Mouse (Mus musculus): ENCODE results near the gene Ubtf. TPM values are rescaled to one million over a fixed set of nuclear protein-coding genes. Genes with fewer than 3 reads are reported as not detected.

Ubtf gene
- polyA plus RNA-seq, 1 experiment from 2014 or later: 70.5 TPM

GRCm38 (mm10) chr11:102308979-102309378 lies 10.6 kb downstream of the Ubtf start:
- Histone ChIP-seq H3K36me3 (ENCODE audit: control insufficient read depth, insufficient read depth, low read length) (peaks cover 25% of the 10 kb centered on the region), H3K4me3 (replicated peaks; ENCODE audit: low read length) (peak overlapping the region; percentile 41), H3K9ac (ENCODE audit: low read length) (peak overlapping the region; percentile 52)

GRCm38 (mm10) chr11:102308104-102308503 lies 11.4 kb downstream of the Ubtf start:
- H3K9me3 ChIP-seq (replicated peaks; ENCODE audit: control insufficient read depth, low read length): no peaks in the 10 kb centered on the region
- WGBS: 78% methylated on average over 9 of the region's 9 CpGs
- no peak overlapping the region for H3K4me3 ChIP-seq (replicated peaks; ENCODE audit: low read length)

More at GRCm38 (mm10) chr11:102308979-102309378, 10.6 kb downstream of the Ubtf start:
- ATAC-seq (ENCODE audit: insufficient read depth, low FRiP score): peak; percentile 97
- Histone ChIP-seq H3K4me2 (ENCODE audit: low read depth, low read length) (peak overlapping the region; percentile 59), H3K4me1 (ENCODE audit: control insufficient read depth, insufficient read depth, low read length) (peaks cover 22% of the 10 kb centered on the region), H3K9me3 (replicated peaks; ENCODE audit: control insufficient read depth, low read length) (no peaks in the 10 kb centered on the region), H3K27ac (ENCODE audit: low read length) (peak overlapping the region; percentile 48), H3K27me3 (ENCODE audit: control insufficient read depth, insufficient read depth, low read length) (no peaks in the 10 kb centered on the region)
- WGBS: under 1% methylated on average over 27 of the region's 27 CpGs

GRCm38 (mm10) chr11:102305359-102305758 lies 14.2 kb downstream of the Ubtf start:
- Histone ChIP-seq H3K4me2 (ENCODE audit: low read depth, low read length) (no peak overlapping the region), H3K27me3 (ENCODE audit: control insufficient read depth, insufficient read depth, low read length) (no peaks in the 10 kb centered on the region), H3K4me3 (replicated peaks; ENCODE audit: low read length) (no peak overlapping the region), H3K4me1 (ENCODE audit: control insufficient read depth, insufficient read depth, low read length) (peaks cover 18% of the 10 kb centered on the region), H3K27ac (ENCODE audit: low read length) (no peak overlapping the region), H3K9me3 (replicated peaks; ENCODE audit: control insufficient read depth, low read length) (no peaks in the 10 kb centered on the region), H3K36me3 (ENCODE audit: control insufficient read depth, insufficient read depth, low read length) (peaks cover 18% of the 10 kb centered on the region), H3K9ac (ENCODE audit: low read length) (no peak overlapping the region)
- 57% methylated on average over 3 of the region's 3 CpGs for WGBS
- no peak for ATAC-seq (ENCODE audit: insufficient read depth, low FRiP score)

More at GRCm38 (mm10) chr11:102308104-102308503, 11.4 kb downstream of the Ubtf start:
- Histone ChIP-seq H3K4me1 (ENCODE audit: control insufficient read depth, insufficient read depth, low read length) (peaks cover 22% of the 10 kb centered on the region), H3K4me2 (ENCODE audit: low read depth, low read length) (no peak overlapping the region), H3K36me3 (ENCODE audit: control insufficient read depth, insufficient read depth, low read length) (peaks cover 18% of the 10 kb centered on the region), H3K27ac (ENCODE audit: low read length) (no peak overlapping the region), H3K9ac (ENCODE audit: low read length) (no peak overlapping the region), H3K27me3 (ENCODE audit: control insufficient read depth, insufficient read depth, low read length) (no peaks in the 10 kb centered on the region)
- ATAC-seq (ENCODE audit: insufficient read depth, low FRiP score): no peak

- peaks cover 6% of the 10 kb centered on the region for H3K4me1 ChIP-seq (ENCODE audit: control insufficient read depth, insufficient read depth, low read length)
- H3K9me3 ChIP-seq (replicated peaks; ENCODE audit: control insufficient read depth, low read length): no peaks in the 10 kb centered on the region; the same call in 1 of the 2 replicates
- ATAC-seq (ENCODE audit: insufficient read depth, low FRiP score): no peak
- H3K36me3 ChIP-seq (ENCODE audit: control insufficient read depth, insufficient read depth, low read length): peaks cover 18% of the 10 kb centered on the region
- no peak overlapping the region for H3K27ac ChIP-seq (ENCODE audit: low read length)
- 0 out of 2 replicates have a peak overlapping the region, but pooled peaks have one; percentile 5 for H3K9ac ChIP-seq (ENCODE audit: low read length)
- H3K4me2 ChIP-seq (ENCODE audit: low read depth, low read length): no peak overlapping the region
- no peaks in the 10 kb centered on the region for H3K27me3 ChIP-seq (ENCODE audit: control insufficient read depth, insufficient read depth, low read length)
- 31% methylated on average over 2 of the region's 2 CpGs for WGBS
- no peak overlapping the region for H3K4me3 ChIP-seq (replicated peaks; ENCODE audit: low read length)
These were observed 15.4 kb downstream of the Ubtf start for GRCm38 (mm10) chr11:102304141-102304540.

GRCm38 (mm10) chr11:102299839-102300238 lies 19.7 kb downstream of the Ubtf start:
- Histone ChIP-seq H3K9me3 (replicated peaks; ENCODE audit: control insufficient read depth, low read length) (no peaks in the 10 kb centered on the region; the same call in 1 of the 2 replicates), H3K36me3 (ENCODE audit: control insufficient read depth, insufficient read depth, low read length) (no peaks in the 10 kb centered on the region), H3K27me3 (ENCODE audit: control insufficient read depth, insufficient read depth, low read length) (no peaks in the 10 kb centered on the region), H3K4me3 (replicated peaks; ENCODE audit: low read length) (no peak overlapping the region), H3K9ac (ENCODE audit: low read length) (no peak overlapping the region), H3K4me1 (ENCODE audit: control insufficient read depth, insufficient read depth, low read length) (peaks cover 14% of the 10 kb centered on the region; the same call in 1 of the 2 replicates), H3K4me2 (ENCODE audit: low read depth, low read length) (no peak overlapping the region), H3K27ac (ENCODE audit: low read length) (no peak overlapping the region)
- no peak for ATAC-seq (ENCODE audit: insufficient read depth, low FRiP score)
- WGBS: 11% methylated on average over 1 of the region's 1 CpGs

- Histone ChIP-seq H3K4me2 (ENCODE audit: low read depth, low read length) (peak overlapping the region; percentile 83), H3K27me3 (ENCODE audit: control insufficient read depth, insufficient read depth, low read length) (no peaks in the 10 kb centered on the region), H3K4me1 (ENCODE audit: control insufficient read depth, insufficient read depth, low read length) (peaks cover 20% of the 10 kb centered on the region; the same call in 1 of the 2 replicates), H3K9me3 (replicated peaks; ENCODE audit: control insufficient read depth, low read length) (no peaks in the 10 kb centered on the region; the same call in 1 of the 2 replicates), H3K27ac (ENCODE audit: low read length) (peak overlapping the region; percentile 98), H3K36me3 (ENCODE audit: control insufficient read depth, insufficient read depth, low read length) (no peaks in the 10 kb centered on the region), H3K9ac (ENCODE audit: low read length) (peak overlapping the region; percentile 75), H3K4me3 (replicated peaks; ENCODE audit: low read length) (peak overlapping the region; percentile 88)
- WGBS: 22% methylated on average over 27 of the region's 27 CpGs
- peak; percentile 5; the same call in 1 of the 2 replicates for ATAC-seq (ENCODE audit: insufficient read depth, low FRiP score)
These were observed 21.7 kb downstream of the Ubtf start for GRCm38 (mm10) chr11:102297577-102298556.

GRCm38 (mm10) chr11:102296491-102297472 lies 22.8 kb downstream of the Ubtf start, which contains the start of gene Atxn7l3:
Gene Atxn7l3, minus strand, starts transcription at chr11:102296631.
- H3K4me3 ChIP-seq (replicated peaks; ENCODE audit: low read length): peak within 1 kb of the TSS; percentile 88
- peak within 1 kb of the TSS; percentile 99 for H3K27ac ChIP-seq (ENCODE audit: low read length)
- peaks cover 20% of the 10 kb centered on the region; the same call in 1 of the 2 replicates for H3K4me1 ChIP-seq (ENCODE audit: control insufficient read depth, insufficient read depth, low read length)
- H3K36me3 ChIP-seq (ENCODE audit: control insufficient read depth, insufficient read depth, low read length): no peaks in the 10 kb centered on the region
- H3K9ac ChIP-seq (ENCODE audit: low read length): peak within 1 kb of the TSS; percentile 97
- WGBS: under 1% methylated on average over 82 of the region's 125 CpGs
- H3K27me3 ChIP-seq (ENCODE audit: control insufficient read depth, insufficient read depth, low read length): no peaks in the 10 kb centered on the region
- no peaks in the 10 kb centered on the region; the same call in 1 of the 2 replicates for H3K9me3 ChIP-seq (replicated peaks; ENCODE audit: control insufficient read depth, low read length)
- peak; percentile 95 for ATAC-seq (ENCODE audit: insufficient read depth, low FRiP score)
- peak within 1 kb of the TSS; percentile 83 for H3K4me2 ChIP-seq (ENCODE audit: low read depth, low read length)

- WGBS: under 1% methylated on average over 56 of the region's 73 CpGs
- Histone ChIP-seq H3K36me3 (ENCODE audit: control insufficient read depth, insufficient read depth, low read length) (peaks cover 8% of the 10 kb centered on the region; the same call in 1 of the 2 replicates), H3K9ac (ENCODE audit: low read length) (peak overlapping the region; percentile 97), H3K4me2 (ENCODE audit: low read depth, low read length) (peak overlapping the region; percentile 75), H3K27me3 (ENCODE audit: control insufficient read depth, insufficient read depth, low read length) (no peaks in the 10 kb centered on the region), H3K4me1 (ENCODE audit: control insufficient read depth, insufficient read depth, low read length) (peaks cover 20% of the 10 kb centered on the region; the same call in 1 of the 2 replicates), H3K9me3 (replicated peaks; ENCODE audit: control insufficient read depth, low read length) (no peaks in the 10 kb centered on the region; the same call in 1 of the 2 replicates), H3K27ac (ENCODE audit: low read length) (peak overlapping the region; percentile 99), H3K4me3 (replicated peaks; ENCODE audit: low read length) (peak overlapping the region; percentile 88)
- ATAC-seq (ENCODE audit: insufficient read depth, low FRiP score): peak; percentile 39
These were observed 23.7 kb downstream of the Ubtf start for GRCm38 (mm10) chr11:102295598-102296471.

All from stomach, embryonic 16.5 days (tissue).